Mouse (Mus musculus) cerebellum, adult 2 months (tissue): ENCODE data around the gene Glul.

ENCODE experiments used
- CTCF ChIP-seq: fragments of 200-500 bp; IDR thresholded peaks from 2 replicates; pipeline ENCODE4 v1.5.1; 2011; ENCODE audit warnings: low read depth, mild to moderate bottlenecking, control low read depth, low read length, moderate library complexity, borderline replicate concordance; ENCODE audit not compliant: insufficient read depth
- POLR2A ChIP-seq: fragments of 200-500 bp; IDR thresholded peaks from 2 replicates; pipeline ENCODE4 v1.6.1; 2011; ENCODE audit warnings: low read length, control low read depth, borderline replicate concordance; ENCODE audit not compliant: insufficient read depth

DNA sequence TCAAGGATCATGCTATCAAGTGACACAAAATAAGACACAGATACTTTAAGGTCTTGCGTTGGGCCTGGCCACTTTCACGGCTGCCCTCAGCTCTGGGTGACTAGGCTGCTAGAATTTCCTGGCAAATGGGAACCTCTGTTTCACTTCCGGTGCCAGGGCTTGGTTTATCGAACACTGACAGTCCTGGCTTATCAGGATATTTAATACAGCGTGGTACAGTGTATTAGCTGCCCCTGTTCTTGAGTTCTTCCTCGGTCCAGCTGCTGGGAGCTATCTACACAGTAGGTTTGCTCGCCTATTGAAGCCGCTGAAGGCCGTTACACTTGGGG lies 10.2 kb downstream of the Glul start:
- TF ChIP-seq POLR2A = no peak
- TF ChIP-seq CTCF = no peak
